Mouse (Mus musculus): ENCODE results near the gene Adamtsl1.

The Adamtsl1 gene

DNA sequence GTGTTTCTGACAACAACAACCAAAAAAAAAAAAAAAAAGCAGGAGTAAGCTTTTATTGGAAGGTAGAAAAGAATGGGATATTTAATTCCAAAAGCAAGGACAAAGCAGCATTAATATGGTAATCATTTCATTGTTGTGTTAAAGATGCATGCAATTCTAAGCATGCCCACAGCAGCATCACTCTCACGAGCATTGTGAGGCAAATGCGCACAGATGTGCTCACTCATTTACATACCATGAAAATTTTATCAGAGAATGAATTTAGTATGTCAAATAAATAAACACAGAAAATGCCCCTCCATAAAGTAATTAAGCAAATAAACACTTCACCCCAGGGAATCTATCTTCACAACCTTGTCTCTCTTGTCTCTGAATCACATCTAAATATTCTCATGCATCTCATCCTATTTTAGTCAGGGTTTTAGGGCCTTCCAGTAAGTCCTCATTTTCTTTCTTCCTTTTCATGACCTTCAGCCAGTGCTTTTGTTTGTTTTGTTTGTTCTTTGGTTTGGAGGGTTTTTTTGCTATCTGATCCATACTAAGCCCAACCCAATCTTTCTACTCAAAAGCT lies 728.0 kb downstream of the Adamtsl1 start:
- DNase-seq = no peak

GRCm38 (mm10) chr4:86270085-86270484 lies 756.1 kb downstream of the Adamtsl1 start:
- DNase-seq = no peak

DNA sequence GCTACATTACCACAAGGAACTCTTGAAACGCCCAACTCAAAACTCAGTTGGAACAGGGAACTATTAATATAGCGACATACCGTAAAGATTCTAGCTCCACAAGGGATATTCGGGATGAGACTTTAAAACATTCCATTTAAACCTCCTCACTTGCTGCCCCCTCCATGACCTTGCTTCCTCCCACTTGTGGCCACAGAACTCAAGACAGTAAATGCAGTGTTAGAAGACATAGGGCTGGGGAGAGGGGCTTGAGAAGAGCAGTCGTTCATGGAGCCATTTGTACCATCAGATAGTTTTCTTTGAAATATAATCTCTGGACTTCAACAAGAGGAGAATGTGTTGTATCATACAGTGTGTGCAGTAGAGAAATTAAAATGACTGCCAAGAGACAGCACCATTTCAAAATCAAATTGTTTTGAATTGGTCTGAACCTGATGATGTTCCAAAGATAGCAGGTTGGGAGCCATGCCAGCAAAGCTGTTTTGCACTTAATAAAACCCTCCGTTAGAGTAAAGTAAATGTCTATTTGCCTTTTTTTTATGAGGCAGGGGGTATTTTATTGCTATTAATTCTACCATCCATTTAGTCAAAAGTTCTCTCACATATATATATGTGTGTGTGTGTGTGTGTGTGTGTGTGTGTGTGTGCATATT lies 759.9 kb downstream of the Adamtsl1 start:
- no peak for DNase-seq

DNA sequence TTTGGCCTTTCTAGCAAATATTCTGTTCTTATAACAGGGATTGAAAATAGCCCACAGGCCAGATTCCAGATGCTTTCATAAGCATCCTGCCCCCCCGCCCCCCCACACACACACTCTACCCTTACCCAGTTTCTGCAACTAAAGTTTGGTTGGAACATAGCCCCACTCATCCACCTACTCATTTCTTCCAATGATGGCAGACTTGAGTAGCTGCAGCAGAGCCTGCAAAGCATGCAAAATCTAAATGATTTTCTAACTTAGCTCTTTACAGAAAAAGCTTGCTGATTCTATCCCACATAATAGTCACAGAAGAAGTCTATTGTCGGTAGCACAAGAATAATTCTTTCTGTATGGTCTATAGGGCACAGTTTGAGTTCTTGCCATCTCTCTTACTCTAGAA lies 760.7 kb downstream of the Adamtsl1 start:
- DNase-seq = no peak

DNA sequence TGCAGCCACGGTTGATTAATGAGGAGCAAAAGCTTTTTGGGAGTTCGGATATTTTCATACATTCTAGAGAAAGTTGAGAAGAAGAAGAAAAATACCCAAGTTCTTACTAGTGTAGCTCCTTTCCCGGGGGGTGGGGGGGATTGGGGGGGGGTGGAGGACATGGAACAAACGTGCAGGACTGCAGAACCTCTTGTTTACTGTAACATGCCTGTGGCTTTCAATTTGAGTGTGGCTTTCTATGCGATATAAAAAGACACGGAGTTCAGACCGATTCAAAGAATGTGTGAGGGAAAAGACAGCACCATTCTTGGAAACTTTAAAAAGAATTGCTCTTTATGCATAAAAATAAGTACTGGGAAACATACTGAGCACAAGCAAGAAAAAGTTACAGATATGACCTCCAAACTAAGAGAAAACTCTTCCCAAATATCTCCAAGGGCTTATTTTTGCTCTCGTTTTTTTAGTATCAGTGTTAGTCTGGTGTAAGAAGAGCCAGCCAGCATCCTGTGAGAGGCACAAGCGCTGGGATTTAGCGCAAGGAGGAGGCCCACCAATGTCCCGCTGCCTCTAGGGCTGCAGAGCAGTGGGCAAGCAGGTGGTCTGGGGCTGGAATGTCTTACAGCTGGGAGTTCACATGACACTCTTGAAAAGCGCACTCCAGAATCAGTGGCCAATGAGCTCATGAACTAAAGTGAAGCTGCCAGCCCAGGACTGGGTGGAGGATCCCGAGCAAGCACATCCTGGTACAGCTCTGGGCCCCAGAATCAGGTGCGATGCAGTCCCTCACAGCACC lies 762.2 kb downstream of the Adamtsl1 start:
- DNase-seq = no peak

DNA sequence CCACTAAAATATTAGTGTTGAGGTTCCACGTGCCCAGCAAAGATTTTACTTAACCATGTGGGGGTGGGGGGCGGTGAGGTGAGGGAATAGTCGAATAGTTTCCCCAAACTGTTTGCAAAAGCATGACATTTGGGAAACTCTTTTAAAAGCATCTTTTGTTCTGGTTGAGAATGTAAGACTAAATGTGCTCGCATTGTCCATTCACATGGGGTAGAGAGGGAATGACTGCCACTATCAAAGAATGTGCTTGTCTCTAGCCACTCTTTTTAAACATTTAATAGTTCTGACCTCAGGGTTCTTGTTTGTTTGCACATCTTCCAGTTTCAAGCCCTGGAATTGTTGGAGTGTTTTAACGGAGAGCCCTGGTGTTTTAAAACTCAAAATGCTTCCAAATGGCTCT lies 764.6 kb downstream of the Adamtsl1 start:
- DNase-seq = no peak

- no peak for DNase-seq
These were observed 772.6 kb downstream of the Adamtsl1 start for GRCm38 (mm10) chr4:86286572-86286971.

GRCm38 (mm10) chr4:86288264-86288663 lies 774.3 kb downstream of the Adamtsl1 start:
- no peak for DNase-seq

- no peak for DNase-seq
These were observed 775.7 kb downstream of the Adamtsl1 start for GRCm38 (mm10) chr4:86289511-86290273.

- no peak for DNase-seq
These were observed 780.9 kb downstream of the Adamtsl1 start for GRCm38 (mm10) chr4:86294828-86295251.

GRCm38 (mm10) chr4:86301469-86301868 lies 787.5 kb downstream of the Adamtsl1 start:
- DNase-seq = no peak

DNA sequence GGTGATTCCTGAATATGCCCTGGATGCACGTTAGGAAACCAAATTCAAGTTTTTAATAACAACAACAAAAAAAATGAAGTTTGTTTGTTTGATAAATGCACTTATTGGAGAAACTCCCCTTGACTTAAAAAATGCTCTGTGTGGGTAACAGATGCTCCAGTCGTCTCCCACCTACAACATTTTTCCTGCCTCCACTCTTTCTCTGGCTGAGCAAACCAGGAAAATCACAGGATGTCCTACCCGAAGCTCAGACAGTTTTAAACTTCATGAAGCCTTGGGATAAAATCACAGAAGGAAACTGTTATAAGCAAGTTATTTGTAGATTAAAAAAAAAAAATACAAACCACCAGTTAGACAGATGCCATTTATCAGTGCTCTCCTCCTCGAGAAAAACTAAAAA lies 788.1 kb downstream of the Adamtsl1 start:
- DNase-seq = no peak

- DNase-seq = no peak
These were observed 792.8 kb downstream of the Adamtsl1 start for GRCm38 (mm10) chr4:86306753-86307152.

DNA sequence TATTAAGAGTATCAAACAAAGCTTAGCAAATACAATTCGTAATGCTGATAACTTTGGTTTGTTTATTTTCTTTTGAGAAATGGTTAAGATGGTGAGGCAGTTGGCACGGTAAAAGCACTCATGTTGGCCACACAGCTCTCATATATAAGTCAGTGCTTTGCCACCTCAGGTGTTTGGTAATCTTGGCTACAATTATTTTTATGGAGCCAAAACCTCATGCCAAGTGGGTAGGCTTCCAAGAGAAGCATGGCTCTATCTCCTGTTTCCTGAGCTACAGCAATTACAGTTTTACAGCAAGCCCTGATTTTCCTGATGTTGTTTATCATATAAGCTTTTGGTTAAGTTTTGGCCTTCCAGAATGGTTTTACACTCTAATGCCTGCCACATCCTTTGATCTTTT lies 795.2 kb downstream of the Adamtsl1 start:
- peak in 1 of 2 experiments; percentile 22 for DNase-seq

DNA sequence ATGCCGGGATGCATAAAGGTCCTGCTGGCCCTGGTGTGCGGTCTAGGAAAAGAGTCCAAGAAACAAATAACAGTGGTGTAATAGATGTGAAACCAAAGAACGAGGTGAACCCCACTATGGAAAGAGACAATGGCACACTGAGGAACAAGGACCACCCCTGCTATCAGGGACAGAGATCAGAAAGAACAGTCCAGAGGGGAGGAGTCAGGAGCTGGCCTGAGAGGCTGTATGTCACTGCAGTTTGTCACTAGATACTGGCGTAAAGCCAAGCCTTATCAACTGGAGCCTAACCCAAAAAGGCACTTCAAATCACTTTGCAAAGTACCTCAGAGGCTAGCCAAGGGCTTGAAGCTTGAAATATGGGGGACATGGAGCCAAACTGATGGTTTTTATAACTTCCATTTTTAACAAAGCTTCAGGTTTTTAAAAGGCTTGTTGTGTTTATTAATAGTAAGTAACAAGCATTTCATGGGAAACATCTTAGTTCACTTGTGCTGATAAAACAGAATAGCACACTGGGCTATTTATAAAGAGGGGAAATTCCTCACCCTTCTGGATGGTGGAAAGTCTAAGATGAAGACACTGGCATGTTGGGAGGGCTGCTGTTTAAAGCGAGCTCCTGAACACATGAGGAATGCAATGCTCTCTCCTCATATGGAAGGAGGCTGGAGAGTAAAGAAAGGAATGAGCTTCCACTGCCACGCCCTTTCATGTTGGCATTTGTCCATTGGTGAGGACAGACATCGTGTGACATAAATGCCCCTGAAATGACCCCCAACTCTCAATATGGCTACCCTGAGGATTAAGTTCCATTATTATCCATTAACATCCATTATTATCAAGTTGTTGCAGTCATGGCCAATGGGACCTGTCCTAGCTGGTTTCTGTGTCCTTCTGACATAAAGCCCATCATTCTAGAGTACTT lies 797.1 kb downstream of the Adamtsl1 start:
- peak in 1 of 2 experiments; percentile 30 for DNase-seq

DNA sequence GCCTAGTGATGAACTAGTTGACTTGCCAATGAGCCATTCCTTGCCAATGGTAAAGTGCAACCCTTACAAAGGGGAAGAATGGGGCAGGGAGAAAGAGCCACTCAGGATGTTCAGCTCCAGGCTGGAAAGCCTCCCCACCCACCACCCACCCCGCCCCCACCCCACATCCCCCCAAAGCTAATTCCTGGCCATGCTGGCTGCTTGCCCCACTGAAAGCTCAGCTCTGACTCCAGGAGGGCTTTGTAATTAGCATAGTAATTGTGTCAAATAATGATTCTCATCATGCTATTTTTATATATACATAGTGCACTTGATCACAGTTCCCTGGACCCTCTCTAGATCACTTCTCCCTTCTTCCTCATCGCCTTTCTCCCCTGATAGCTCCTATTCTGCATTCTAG lies 798.4 kb downstream of the Adamtsl1 start:
- peak in 1 of 2 experiments; percentile 52 for DNase-seq

DNA sequence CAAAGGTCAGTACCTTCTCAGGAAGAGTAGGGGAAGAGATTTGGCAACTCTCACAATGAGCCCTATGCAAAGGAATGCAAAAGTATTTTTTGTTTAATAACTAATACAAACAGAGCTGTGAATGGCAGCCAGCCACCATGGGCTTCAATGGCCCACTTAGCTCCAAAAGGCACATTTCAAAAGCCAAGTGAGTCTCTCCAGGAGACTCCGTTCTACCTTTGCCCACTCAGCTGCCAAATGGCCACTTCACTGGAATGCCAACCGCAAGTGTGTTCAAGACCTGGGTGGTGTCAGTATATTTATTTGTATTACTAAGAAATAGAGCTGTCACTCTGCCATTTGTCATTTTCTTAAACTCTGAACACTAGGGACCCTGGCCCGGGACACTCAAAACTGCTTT lies 800.5 kb downstream of the Adamtsl1 start:
- peak; percentile 91 to 93 for DNase-seq

GRCm38 (mm10) chr4:86315122-86315521 lies 801.1 kb downstream of the Adamtsl1 start:
- peak in 1 of 2 experiments; percentile 3 for DNase-seq

GRCm38 (mm10) chr4:86317916-86318542 lies 804.1 kb downstream of the Adamtsl1 start:
- DNase-seq = peak in 1 of 2 experiments; percentile 5

DNA sequence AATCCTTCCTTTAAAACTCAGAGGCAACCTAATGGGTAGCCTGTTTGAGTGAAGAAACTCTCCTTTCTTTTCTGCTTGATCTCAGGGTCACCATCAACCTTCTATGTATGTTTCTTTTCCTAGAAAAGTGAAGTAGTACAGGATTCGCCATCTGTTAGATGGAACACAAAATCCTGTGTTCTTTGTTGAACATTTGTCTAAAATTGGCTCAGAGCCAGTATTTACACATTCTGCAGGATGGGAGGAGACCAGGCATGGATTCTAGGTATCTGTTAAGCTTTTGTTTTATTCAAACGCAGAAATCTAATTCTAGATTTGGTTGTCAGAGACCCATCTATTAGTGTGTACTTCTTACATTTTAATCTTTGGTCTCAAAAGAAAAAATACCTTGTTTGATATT lies 811.4 kb downstream of the Adamtsl1 start:
- no peak for DNase-seq

GRCm38 (mm10) chr4:86326003-86326402 lies 812.0 kb downstream of the Adamtsl1 start:
- DNase-seq = no peak

DNA sequence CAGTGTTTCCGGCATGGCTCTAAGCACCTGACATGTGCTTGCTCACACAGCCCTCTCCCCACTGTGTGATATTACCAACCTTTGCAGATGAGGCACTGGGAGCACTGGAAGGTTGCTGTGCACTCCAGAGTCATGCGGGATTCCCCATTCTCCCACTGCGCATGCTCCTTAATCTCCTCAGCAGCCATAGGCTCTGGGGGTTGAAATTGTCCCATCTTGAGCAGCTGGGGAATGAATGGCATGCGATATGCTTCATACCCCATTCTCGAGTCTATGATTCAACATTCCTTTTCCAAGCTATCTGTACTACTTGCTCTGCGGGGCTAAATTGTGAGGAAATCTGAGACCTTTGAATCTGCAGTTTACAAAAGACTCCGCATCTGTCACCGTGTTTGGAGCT lies 812.7 kb downstream of the Adamtsl1 start:
- no peak for DNase-seq
